Mouse (Mus musculus) cerebellum, adult 11-12 months (tissue): ENCODE data around the gene Megf9.
A peak's percentile ranks its signal among the peaks of the same experiment; 100 is the strongest.

ENCODE experiments used
- DNase-seq: peaks from one replicate; pipeline ENCODE4 v3.0.0; 2022

Megf9 gene

GRCm38 (mm10) chr4:70412126-70412525 is 122.7 kb downstream of the Megf9 start:
- DNase-seq, result peak; percentile 40

- DNase-seq, result peak; percentile 95
Observed at GRCm38 (mm10) chr4:70409994-70410721, 124.6 kb downstream of the Megf9 start, which contains the start of gene Cdk5rap2. Gene Cdk5rap2, minus strand, starts transcription at chr4:70410443.

- DNase-seq, result no peak
Observed at GRCm38 (mm10) chr4:70409456-70409855, 125.3 kb downstream of the Megf9 start.

GRCm38 (mm10) chr4:70402109-70402819 is 132.5 kb downstream of the Megf9 start:
- DNase-seq, result peak; percentile 81

- no peak for DNase-seq
Observed at GRCm38 (mm10) chr4:70399476-70399875, 135.3 kb downstream of the Megf9 start.

- DNase-seq, result no peak
Observed at GRCm38 (mm10) chr4:70399074-70399473, 135.7 kb downstream of the Megf9 start.

GRCm38 (mm10) chr4:70398088-70398487 is 136.7 kb downstream of the Megf9 start:
- no peak for DNase-seq

GRCm38 (mm10) chr4:70396701-70397100 is 138.1 kb downstream of the Megf9 start:
- DNase-seq, result no peak

- no peak for DNase-seq
Observed at GRCm38 (mm10) chr4:70394736-70395135, 140.1 kb downstream of the Megf9 start.

- DNase-seq, result no peak
Observed at GRCm38 (mm10) chr4:70391760-70392372, 142.9 kb downstream of the Megf9 start.

GRCm38 (mm10) chr4:70391073-70391472 is 143.7 kb downstream of the Megf9 start:
- no peak for DNase-seq

GRCm38 (mm10) chr4:70386206-70386605 is 148.6 kb downstream of the Megf9 start:
- no peak for DNase-seq

- peak; percentile 34 for DNase-seq
Observed at GRCm38 (mm10) chr4:70377359-70377758, 157.4 kb downstream of the Megf9 start.
